Mouse (Mus musculus) embryonic facial prominence, embryonic 15.5 days (tissue): ENCODE data around the gene Fkbp9. TPM values are rescaled to one million over a fixed set of nuclear protein-coding genes. Genes with fewer than 3 reads are reported as not detected.

Experiments used
- ATAC-seq: fragments of 200-750 bp; cut with Nextera tagmentation; 2 replicates; pipeline ENCODE4 v1.8.0; 2017; ENCODE audit warnings: low read depth, moderate TSS enrichment; ENCODE audit not compliant: insufficient number of reproducible peaks, low FRiP score, low TSS enrichment
- H3K27ac ChIP-seq: fragments of 300-500 bp; sonication (generic); replicated peaks from 2 replicates; pipeline ENCODE4 v1.5.1; 2015; ENCODE audit warnings: mild to moderate bottlenecking, inconsistent platforms
- H3K27me3 ChIP-seq: fragments of 300-500 bp; sonication (generic); 2 replicates; pipeline ENCODE4 v1.6.1; 2015; ENCODE audit warnings: inconsistent platforms
- H3K36me3 ChIP-seq: fragments of 300-500 bp; sonication (generic); 2 replicates; pipeline ENCODE4 v1.6.1; 2015; ENCODE audit warnings: mild to moderate bottlenecking, inconsistent platforms
- H3K4me1 ChIP-seq: fragments of 300-500 bp; sonication (generic); 2 replicates; pipeline ENCODE4 v1.6.1; 2015; ENCODE audit warnings: inconsistent platforms
- H3K4me2 ChIP-seq: fragments of 300-500 bp; sonication (generic); replicated peaks from 2 replicates; pipeline ENCODE4 v1.6.1; 2015; ENCODE audit warnings: mild to moderate bottlenecking, inconsistent platforms
- H3K4me3 ChIP-seq: fragments of 300-500 bp; sonication (generic); replicated peaks from 2 replicates; pipeline ENCODE4 v1.5.1; 2015; ENCODE audit warnings: mild to moderate bottlenecking, inconsistent platforms
- H3K9ac ChIP-seq: fragments of 300-500 bp; sonication (generic); 2 replicates; pipeline ENCODE4 v1.6.1; 2015; ENCODE audit warnings: inconsistent platforms
- H3K9me3 ChIP-seq: fragments of 300-500 bp; sonication (generic); replicated peaks from 2 replicates; pipeline ENCODE4 v1.6.1; 2016; ENCODE audit warnings: inconsistent platforms
- WGBS: fragments of 180-500 bp; shearing (Covaris S2); methylation state at CpG from one replicate; pipeline ENCODE4 v1.1.7; 2015; 5-methylcytosine and 5-hydroxymethylcytosine counted together
- polyA plus RNA-seq: library from polyadenylated mRNA; unstranded; fragments of >200 nt; fragmentation: Nextera tagmentation; extraction: Ambion mirVana; gene quantifications from 2 replicates; pipeline ENCODE4 v1.2.1, GENCODE M21; 2015

Fkbp9 gene
- polyA plus RNA-seq, 1 experiment from 2014 or later = 218 TPM

DNA sequence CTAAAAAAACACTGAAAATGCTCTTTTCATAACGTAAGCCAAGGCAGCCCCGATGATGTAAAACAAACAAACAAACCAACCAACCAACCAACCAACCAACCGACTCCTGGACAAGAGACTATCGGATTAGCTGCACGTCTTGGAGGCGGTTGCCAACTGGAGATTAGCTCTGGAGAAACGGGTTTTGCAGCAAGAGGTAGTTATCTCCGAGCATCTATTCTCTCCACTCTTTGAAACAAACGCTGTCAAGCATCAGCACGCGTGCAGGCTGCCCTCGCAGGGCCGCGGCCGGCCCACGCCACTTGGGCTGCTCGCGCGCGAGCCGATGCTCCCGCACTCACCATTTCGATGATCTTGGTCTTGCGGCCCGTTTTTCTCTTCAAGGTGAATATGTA is 91.5 kb downstream of the Fkbp9 start:
- peak overlapping the region; percentile 52 for H3K4me2 ChIP-seq

DNA sequence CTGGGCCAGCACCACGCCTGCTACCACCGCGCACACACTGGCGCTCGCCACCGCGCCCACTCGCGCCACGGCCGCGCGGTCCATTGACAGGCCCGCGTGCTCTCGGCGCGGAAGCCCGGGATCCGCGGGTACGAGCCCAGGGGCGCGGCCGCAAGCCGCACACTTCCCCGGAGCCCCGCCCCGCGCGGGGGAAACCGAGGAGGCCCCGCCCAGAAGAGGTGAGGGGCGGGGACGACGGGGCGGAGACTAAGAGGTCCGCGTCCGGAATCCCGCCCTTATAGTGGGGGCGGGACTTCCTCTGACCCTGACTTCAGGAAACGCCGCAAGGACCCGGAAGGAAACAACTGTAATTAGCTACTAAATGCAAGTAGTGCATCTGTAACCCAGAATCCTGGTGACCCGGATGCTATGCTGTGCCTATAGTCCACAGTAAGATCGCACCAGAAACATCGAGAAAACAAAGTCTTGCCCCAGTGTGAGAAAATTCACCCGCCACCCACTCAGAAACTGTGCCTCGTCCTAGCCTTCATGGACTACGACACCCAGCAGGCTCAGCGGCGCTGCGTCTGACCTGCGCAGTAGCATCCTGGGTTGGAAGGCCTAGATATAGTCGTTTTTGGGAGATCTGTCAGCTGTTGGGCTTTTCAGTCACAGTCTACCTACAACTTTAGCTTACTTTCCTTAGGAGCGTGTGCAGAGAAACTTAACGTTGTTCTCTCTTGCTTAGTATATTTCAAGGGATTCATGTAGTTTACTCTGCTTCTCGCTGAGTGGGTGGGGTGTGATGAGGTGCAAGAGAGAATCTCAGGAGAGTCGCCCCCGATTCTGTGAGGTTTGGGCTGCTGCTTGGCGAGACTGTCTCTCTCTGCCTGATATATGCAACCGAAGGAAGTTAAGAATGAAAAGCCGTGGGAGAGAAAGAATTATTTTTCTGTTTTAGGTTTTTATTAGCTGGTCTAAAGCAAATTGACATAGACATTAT is 92.2 kb downstream of the Fkbp9 start, which contains the start of the genes Nt5c3 and Vmn1r4:
Nt5c3 (minus strand) TSS at position 207 of the 982 bp plus-strand sequence.
Vmn1r4 (plus strand) TSS at position 290 of the 982 bp plus-strand sequence.
- Histone ChIP-seq H3K27me3 (no peaks in the 10 kb centered on the region), H3K27ac (peak within 1 kb of the TSS; percentile 88), H3K4me1 (peaks cover 7% of the 10 kb centered on the region; the same call in 1 of the 2 replicates), H3K9ac (peak within 1 kb of the TSS; percentile 87), H3K9me3 (no peaks in the 10 kb centered on the region), H3K4me2 (peak within 1 kb of the TSS; percentile 52), H3K36me3 (no peaks in the 10 kb centered on the region), H3K4me3 (peak within 1 kb of the TSS; percentile 88)
- 4% methylated on average over 64 of the region's 64 CpGs for WGBS
- ATAC-seq = peak; percentile 98

More for the DNA sequence above, 91.5 kb downstream of the Fkbp9 start:
- ATAC-seq = no peak; the same call in 1 of the 2 replicates
- Histone ChIP-seq H3K36me3 (no peaks in the 10 kb centered on the region), H3K27ac (peak overlapping the region; percentile 88), H3K27me3 (no peaks in the 10 kb centered on the region), H3K9me3 (no peaks in the 10 kb centered on the region), H3K4me3 (peak overlapping the region; percentile 88), H3K9ac (peak overlapping the region; percentile 87), H3K4me1 (peaks cover 7% of the 10 kb centered on the region; the same call in 1 of the 2 replicates)
- under 1% methylated on average over 25 of the region's 25 CpGs for WGBS

Other genes starting within 250 kb of the Fkbp9 start
- gene Lsm5, start 127.3 kb upstream of the Fkbp9 start, polyA plus RNA-seq = 95.4 and 109 TPM in 2 replicates
- 10.8 and 11.0 TPM in 2 replicates for gene Avl9, start 117.2 kb upstream of the Fkbp9 start, polyA plus RNA-seq
- gene Kbtbd2, start 34.2 kb upstream of the Fkbp9 start, polyA plus RNA-seq = 25.5 and 29.0 TPM in 2 replicates
- 61.6 and 63.2 TPM in 2 replicates for gene Nt5c3, start 91.9 kb downstream of the Fkbp9 start, polyA plus RNA-seq
- gene Vmn1r4, start 92.0 kb downstream of the Fkbp9 start, polyA plus RNA-seq = 0.31 and 0.35 TPM in 2 replicates
- gene Vmn1r5, start 138.2 kb downstream of the Fkbp9 start, polyA plus RNA-seq = not detected in 2 replicates
- not detected in 2 replicates for gene Vmn1r6, start 165.2 kb downstream of the Fkbp9 start, polyA plus RNA-seq
- gene Vmn1r7, start 193.3 kb downstream of the Fkbp9 start, polyA plus RNA-seq = not detected in 2 replicates
- gene Vmn1r8, start 200.2 kb downstream of the Fkbp9 start, polyA plus RNA-seq = not detected in 2 replicates
- not detected in 2 replicates for gene Vmn1r9, start 234.7 kb downstream of the Fkbp9 start, polyA plus RNA-seq